Mouse (Mus musculus) ovary, postnatal 10 days (tissue): ENCODE data around the gene Maea.
"Not testable (repeated sequence)": the region's sequence is repeated elsewhere in the genome, so short reads cannot be mapped to it uniquely, and the experiment has no call there.

ENCODE experiments used
- DNase-seq: peaks from one replicate; pipeline ENCODE4 v3.0.0; 2022; ENCODE audit warnings: low spot score

Gene Maea

DNA sequence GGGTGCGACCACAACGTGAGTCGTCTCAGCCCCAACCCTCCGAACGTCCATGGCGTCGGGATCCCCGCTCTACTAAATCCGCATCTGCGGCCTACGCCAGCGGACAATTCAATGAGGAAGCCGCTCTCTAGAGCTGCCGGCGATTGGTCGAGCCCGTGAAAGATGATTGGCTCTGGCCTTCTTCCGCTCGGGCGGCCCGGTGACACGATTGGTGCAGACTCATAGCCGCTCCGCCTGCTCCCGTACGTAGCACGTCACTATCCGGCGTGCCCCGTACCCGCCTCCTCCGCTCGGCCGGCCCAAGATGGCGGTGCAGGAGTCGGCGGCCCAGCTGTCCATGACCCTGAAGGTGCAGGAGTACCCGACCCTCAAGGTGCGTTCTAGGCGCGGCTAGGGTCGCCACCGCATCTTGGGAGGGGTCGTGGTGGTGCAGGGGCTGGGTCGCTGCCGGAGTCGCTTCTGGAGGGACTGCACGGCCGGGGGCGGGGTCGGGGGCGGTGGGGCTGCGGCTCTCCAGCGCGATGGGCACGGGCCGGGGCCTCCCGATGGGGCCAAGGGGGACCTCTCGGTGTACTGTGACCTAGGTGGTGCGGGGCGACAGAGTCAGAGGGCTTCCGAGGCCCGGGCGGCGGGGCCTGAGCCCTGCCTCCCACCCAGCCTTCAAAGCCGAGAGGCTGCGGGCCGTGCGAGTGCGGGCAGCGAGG, at the start of gene Maea:
Gene Maea, plus strand, starts transcription at position 237 of the 704 bp plus-strand sequence.
- peak; percentile 85 for DNase-seq

DNA sequence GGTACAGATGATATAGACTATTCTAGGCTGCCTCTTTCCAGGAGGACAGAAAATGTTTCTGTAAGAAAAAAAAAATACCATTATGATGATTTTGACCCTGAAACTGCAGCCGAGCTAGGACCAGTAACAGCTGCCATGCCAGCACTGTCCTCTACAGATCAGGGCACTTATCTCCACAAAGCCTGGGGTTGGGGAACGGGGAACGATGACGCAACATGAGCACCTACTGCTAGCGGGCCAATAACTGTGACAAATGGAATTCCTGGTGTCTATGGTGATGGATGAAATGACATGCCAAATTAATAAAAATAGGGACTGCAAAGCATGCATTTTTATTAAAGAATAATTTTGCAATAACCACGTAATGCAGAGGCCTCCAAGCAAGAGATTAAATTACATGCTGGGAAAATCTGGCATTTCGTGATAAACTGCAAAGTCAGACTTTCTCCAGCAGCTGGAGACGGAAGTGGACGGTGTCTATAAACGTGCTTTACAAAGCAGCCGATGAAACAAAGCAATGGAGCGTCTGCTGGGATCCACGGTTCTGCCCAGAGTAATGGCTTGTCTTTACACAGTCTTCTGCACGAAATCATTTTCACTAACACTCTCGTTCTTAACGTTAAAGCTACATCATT, 41.4 kb upstream of the Maea start:
- DNase-seq, result no peak

DNA sequence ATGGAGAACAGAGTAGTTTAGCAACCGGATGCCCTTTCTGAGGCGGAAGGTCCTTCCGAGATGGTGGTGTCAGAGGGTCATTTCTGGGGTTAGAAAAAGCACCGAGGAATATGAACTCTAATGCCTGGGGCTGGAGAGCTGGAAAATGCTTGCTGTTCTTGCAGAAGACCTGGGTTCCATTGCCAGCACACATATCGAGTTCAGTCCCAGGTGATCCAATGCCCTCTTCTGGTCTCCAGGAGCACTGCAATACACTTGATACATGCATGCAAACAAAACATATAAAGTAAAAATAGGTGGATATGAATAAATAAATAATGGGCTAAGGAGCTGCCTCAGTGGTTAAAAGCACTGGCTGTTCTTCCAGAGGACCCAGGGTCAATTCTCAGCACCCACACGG, 38.1 kb upstream of the Maea start:
- no peak for DNase-seq

DNA sequence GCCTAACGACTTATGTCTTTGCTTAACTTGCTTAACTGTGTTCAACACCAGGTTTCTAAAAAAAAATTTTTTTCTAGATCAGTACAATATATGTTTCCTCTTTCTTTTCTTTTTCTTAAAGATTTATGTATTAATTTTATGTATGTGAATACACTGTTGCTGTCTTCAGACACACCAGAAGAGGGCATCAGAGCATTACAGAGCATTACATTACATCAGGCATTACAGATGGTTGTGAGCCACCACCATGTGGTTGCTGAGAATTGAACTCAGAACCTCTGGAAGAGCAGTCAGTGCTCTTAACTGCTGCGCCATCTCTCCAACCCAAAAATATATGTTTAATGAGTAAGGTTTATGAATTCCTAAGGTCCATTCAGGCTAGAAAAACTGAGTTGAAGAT, 33.5 kb upstream of the Maea start:
- DNase-seq, result no peak

DNA sequence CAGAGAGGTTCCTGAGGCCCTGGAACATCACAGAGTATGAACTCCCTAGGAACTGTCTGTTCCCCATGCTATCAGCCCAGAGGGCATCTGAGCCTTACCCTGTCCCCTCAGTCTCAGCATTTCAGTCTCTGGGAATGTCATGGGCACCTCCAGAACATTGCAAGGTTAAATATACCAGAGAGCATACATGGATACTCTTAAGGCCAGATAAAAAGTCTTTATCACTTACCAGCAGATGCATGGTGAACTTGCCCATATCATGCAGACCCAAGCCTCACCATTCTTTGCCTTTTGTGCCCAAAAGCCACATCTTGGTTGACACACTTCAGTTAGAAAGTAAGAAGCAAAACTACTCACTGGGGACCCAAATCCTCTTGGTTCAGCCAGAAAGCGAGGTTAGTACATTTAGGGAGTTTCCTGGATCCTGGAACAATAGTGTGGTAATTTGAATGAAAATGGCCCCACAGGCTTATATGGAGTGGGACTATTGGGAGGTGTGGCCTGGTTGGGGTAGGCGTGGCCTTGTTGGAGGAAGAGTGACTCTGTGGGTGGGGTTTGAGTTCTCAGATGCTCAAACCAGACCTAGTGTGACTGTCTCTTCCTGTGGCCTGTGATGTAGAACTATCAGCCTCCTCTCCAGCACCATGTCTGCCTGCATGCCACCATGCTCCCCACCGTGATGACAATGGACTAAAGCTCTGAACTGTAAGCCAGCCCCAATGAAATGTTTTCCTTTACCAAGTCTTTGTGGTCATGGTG, 24.4 kb upstream of the Maea start:
- DNase-seq, result no peak

DNA sequence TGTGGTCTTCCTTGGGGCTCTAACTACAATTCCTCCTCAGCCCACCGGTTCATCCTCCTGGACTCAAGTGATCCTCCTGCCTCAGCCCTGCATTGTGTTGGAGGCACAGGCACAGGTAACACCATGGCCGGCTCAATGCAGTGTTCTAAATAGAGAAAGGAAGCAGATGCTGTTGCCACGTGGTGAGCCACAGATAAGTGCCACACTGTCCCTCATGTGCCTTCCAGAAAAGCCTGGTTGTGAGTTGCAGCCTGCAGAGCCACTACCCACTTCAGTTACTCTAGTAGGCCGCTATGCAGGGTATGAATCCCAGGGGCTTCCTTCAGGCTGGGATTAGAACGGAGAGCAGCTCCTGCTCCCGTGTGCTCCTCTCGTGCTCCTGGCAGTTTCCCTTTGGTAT, 23.1 kb upstream of the Maea start:
- no peak for DNase-seq

DNA sequence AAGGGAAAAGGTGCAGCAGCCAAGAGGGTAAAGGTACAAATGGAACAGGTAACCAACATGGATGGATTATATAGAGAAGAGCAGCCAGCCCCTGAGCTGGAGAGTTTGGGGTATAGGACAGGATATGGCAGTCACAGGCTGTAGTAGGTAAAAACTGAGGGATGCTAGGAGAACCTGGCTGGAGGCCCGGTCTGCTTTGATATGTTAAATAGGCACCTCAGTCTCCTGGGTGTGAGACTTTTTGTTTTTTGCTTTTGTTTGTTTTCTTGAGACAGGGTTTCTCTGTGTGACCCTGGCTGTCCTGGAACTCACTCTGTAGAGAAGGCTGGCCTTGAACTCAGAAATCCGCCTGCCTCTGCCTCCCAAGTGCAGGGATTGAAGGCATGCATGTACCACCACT, 10.8 kb upstream of the Maea start:
- DNase-seq, result no peak

DNA sequence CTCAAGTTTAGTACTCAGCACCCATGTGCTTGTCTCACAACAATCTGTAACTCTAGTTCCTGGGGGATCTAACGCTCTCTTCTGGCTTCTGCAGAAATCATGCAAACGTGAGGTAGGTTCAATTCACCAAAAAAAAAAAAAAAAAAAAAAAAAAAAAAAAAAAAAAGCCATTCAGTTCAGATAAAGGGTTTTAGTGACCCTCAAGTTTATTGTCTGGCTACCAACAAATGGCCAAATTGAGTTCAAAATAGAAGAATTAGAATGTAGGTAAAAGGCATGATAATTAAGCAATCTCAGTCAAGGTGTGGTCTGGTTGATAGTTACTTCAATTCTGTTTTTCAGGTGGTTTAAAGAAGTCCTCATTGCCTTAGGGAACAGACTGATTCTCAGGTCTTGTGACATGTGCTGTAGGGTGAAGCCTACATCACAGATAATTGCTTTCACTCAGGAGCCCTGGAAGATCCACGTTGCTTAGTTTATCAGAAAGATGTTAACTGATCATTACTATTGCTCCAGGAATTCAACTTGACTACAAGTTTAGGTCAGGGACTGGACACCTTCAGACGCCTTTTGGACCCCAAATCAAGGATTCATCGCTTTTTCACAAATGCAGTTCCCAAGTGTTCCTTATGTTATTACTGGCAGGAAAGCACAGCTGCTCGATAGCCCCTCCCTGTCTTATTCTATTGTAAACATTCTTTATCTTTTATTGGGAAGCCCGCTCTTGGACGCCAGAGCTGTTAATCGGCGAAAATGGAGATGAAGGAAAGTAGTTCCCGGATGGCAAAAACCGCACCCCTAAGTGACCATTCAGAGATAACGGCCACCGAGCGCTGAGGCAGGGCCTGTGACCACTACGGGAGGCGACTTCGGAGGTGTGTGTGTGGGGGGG, 682 bp upstream of the Maea start:
- no peak for DNase-seq

DNA sequence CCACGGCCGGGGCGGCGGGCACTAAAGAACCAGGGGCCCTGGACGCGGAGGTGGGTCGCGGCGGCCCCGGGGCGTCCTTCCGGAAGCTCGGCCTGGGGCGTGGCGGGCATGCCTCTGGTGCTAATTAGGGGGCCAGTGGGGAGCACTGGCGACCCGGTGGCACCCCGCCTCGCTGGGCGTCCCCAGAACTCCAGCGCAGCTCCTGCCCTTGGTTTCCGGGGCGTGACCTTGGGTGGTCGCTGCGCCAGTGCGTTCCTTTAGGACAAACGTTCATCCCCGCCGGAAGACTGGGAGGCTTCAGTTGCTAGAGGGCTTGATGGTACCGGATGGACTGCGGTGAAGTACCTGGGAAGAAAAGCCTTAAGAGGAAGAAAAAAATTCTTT, 660 bp downstream of the Maea start:
- no peak for DNase-seq

DNA sequence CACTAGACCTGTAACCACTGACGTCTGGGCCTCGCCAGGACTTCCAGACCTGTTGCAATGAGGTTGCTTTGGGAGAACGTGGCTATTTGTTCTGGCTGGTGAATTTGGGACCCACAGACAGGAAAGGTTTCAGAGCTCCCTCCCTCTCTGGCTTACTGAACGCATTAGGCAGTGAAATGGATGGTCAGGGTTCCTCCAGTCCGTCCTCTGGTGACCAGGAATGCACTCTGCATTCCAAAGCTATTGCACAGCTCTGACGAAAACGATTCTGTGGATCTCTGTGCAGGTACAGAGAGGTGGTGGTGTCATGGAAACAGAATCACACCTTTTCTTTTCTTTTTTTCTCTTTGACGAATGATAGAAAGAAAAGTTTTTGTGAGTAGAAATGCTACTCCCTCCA, 1.9 kb downstream of the Maea start:
- DNase-seq, result no peak

DNA sequence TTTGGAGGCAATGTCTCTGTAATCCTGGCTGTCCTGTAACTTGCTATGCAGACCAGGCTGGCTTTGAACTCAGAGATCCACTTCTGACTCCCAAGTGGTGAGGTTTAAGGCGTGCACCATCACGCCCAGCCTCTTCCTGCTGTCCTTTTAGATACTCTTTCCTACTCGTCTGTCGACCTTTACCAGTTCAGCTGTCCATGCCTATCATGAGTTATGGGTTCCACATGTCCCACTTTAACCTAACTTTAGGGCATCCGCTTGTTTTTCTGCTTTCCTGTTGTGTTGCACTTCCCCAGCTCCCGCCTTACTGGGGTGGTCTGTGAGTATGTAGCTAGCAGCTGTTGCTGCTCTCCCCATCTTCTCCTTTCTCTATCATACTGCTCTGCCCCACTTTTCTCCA, 5.9 kb downstream of the Maea start:
- DNase-seq, result no peak

DNA sequence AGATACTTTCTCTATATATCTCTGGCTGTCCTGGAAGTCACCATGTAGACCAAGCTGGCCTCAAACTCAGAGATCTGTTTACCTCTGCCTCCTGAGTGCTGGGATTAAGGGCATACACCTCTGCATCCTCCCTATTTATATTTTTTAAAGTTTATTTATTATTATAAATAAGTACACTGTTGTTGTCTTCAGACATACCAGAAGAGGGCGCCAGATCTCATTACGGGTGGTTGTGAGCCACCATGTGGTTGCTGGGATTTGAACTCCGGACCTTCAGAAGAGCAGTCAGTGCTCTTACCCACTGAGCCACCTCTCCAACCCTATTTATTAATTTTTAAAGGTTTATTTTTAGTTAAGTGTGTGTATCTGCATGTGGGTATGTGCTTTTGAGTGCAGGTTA, 6.9 kb downstream of the Maea start:
- DNase-seq, result not testable (repeated sequence)

DNA sequence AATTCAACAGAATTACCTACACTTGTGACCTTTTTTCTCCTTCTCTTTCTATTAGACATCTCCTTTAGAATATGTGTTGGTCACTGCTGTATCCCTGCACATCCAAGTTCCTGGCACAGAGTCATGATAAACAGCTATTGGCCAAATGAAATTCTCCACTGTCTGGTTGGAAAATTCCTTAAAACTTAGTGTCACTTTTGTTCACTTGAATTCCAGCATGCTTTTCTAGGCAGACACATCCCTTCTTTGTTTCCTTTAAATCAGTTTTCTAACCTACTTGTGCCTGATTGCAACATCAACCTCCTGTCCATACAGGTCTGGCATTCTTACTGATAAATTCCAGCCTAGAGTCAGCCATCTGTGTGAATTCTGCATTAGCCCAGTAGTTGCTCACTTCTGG, 7.5 kb downstream of the Maea start:
- DNase-seq, result no peak

DNA sequence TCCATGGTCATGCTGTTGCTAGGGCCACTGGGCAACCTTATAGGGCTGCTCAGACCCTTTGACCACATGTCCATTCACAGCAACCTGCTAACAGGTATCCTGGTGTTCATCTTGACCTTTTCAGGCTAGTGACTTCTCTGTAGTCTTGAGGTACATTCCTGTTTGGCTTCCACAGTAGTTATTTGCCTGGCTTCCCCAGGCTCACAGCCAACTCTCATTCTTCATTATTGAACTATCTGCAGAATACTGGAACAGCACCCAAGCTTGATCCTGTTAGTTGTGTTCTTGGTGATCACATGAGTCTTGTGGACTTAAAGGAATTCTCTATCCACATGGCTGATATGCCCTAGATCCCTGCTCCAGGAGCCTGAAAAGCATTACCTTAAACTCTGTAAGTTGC, 8.3 kb downstream of the Maea start:
- no peak for DNase-seq

DNA sequence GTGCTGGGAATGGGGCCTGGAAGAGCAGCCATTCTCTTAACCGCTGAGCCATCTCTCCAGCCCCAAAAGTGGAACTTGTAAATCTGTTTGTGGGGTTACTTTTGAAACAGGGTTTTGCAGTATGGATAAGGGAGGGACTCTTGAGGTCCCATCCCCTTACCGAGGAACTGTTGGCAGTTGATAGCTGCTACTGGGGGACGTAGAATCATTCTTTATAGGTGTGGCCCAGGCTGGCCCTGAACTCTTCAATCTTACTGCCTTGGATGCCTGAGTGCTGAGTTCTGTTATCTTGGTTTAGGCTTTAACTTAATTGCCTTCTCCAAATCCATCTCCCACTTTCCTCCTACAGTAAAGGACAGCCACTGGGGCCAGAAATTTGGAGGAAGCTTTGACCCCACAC, 8.8 kb downstream of the Maea start:
- no peak for DNase-seq

DNA sequence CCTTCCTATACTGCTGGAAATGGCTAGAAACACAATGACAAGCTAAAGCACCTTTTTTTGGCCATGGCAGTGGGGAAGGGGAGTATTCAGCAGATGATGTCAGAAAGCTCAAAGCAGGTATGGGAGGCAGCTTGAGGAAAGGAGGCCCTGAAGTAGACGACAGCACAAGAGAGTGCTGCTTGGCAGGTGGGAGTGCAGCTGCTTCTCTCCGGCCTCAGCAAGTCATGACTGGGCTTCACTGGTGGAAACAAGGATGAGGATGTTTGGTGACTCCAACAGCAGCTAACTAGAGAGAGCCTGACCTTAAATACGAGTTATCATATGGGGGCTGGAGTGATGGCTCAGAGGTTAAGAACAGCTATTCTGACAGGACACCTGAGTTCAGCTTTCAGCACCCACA, 12.3 kb downstream of the Maea start:
- DNase-seq, result no peak

DNA sequence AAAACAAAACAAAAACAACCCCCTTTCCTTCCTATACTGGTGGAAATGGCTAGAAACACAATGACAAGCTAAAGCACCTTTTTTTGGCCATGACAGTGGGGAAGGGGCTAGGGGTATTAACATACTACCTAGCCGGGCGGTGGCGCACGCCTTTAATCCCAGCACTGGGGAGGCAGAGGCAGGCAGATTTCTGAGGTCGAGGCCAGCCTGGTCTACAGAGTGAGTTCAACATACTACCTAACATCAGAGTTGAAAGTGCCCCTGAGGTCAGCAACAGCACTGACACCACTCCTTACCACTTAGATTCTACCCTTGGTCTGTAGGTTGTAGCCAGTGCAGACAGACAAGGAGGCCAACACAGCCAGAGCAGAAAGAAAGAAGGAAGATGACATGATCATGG, 13.9 kb downstream of the Maea start:
- no peak for DNase-seq

DNA sequence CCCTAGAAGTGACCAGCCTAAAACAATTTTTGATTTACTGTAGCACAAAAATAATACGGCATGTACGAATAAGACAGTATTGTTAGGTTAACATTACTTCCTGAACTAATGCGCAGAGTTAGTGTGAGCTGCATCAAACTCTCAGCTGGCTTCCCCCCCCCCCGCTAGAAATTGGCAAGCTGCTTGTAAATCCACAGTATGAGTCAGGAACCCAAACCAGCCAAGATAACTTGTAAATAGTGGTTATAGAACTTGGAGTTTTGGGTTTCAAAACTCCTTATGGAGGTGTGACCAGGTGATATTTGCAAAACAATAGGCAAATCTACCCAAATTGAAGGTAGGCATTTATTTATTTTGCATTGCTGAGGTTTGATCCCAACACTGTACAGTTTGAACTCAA, 14.4 kb downstream of the Maea start:
- no peak for DNase-seq

DNA sequence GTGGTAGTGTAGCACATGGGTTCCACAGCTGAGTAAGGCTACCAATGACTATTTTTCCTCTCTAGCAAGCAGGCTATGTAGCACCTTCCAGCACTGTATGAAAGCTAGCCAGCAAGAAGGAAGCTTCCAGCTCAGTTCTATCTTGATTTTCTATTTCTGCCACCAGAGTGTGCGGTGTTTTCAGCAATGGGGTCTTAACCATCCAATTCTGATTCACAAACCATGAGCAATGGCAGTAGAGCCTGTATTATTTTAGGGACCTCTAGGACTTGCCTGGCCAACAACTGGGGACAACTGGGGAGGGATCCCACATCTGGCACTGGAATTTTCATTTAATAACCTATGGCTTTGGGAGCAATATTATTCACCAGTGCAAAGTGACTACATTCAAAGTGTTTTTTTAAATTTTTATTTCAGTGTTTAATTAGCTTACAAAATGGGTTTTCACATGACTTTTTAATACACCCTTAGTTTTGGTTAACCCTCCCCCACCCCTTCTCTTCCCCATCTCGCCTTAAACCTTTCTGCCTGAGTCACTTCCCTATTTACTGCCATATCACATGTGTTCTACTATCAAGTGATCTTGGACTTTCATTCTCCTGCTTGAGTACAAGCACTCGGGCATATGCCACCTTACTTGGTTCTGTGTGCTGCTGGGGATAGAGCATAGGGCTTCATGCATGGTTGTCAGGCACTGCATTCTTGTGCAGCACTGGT, 16.4 kb downstream of the Maea start:
- DNase-seq, result no peak

DNA sequence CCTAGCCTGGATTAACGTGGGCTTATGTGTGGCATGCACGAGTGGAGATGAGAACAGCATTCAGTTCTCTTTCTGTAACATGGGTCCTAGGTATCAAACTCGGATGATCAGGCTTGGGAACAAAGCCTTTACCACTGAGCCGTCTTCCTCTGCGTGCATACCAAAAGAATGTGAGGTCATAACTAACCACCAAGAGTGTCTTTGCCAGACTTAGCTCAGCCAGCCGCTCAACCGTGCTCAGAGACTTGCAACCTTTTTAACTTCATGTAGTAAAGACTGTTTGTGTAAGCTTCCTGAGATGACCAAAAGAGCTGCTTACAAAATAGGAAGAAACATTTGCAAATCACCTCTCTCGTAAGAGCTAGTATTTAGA, 16.9 kb downstream of the Maea start:
- no peak for DNase-seq

DNA sequence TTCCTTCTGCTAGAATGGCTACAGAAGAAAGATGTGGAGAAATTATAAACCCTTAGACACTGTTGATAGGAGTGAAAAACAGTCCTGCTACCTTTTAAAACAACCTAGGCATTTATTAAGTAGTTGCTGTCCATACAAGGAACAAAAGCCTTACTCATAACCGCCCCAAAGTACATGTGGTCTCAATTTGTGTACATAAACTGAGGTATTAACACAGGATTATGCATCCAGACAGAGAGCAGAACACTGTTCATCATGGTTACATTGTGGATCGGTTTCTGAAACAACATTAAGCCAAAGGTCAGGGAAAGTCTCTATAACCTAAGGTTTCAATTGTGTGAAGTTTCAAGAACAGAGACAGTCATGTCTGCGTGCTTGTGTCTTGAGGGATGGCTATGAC, 17.7 kb downstream of the Maea start:
- no peak for DNase-seq

DNA sequence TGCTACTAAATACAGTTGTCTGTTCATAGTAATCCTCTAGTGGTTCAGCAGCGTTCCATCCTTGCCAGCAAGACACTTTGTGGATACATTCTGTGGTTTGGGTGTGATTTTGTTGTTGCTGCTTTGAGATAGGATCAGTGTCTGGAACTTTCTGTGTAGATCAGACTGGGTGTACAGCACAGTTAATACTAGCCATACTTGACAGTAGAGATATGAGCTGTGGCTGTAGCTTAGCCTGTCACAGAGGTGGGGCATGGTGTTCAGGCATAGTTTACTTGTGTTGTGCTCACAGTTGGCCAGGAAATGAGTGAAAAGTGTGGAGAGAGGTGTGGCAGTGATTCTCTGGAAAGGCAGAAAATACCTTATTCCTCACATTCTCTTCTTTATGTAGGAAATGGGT, 22.2 kb downstream of the Maea start:
- DNase-seq, result no peak
